Mouse (Mus musculus): ENCODE measurements around the gene Best2. TPM values are rescaled to one million over a fixed set of nuclear protein-coding genes. Genes with fewer than 3 reads are reported as not detected.

Best2 gene
- polyA plus RNA-seq, 1 experiment: 0.07 TPM

- Histone ChIP-seq H3K27ac (ENCODE audit: insufficient read depth, low read length) (no peak overlapping the region; the same call in 1 of the 2 replicates), H3K4me3 (replicated peaks; ENCODE audit: insufficient read depth, low read depth, low read length) (no peak overlapping the region), H3K27me3 (ENCODE audit: control insufficient read depth, insufficient read depth, low read length) (no peaks in the 10 kb centered on the region), H3K4me1 (ENCODE audit: control insufficient read depth, insufficient read depth, low read length) (peaks cover 5% of the 10 kb centered on the region; the same call in 1 of the 2 replicates)
- 42% methylated on average over 2 of the region's 2 CpGs for WGBS
- no peak for DNase-seq
- TF ChIP-seq POLR2A (IDR thresholded peaks at IDR 0.05; ENCODE audit: borderline replicate concordance, insufficient read depth, low read length) (no peak), CTCF (IDR thresholded peaks at IDR 0.05; ENCODE audit: borderline replicate concordance, insufficient read depth, low read depth, low read length) (no peak)
Measured at GRCm38 (mm10) chr8:84968650-84969049, 45.7 kb downstream of the Best2 start.

GRCm38 (mm10) chr8:84967532-84968304 lies 46.6 kb downstream of the Best2 start:
- H3K27ac ChIP-seq (ENCODE audit: insufficient read depth, low read length): no peak overlapping the region
- no peaks in the 10 kb centered on the region for H3K27me3 ChIP-seq (ENCODE audit: control insufficient read depth, insufficient read depth, low read length)
- TF ChIP-seq CTCF (IDR thresholded peaks at IDR 0.05; ENCODE audit: borderline replicate concordance, insufficient read depth, low read depth, low read length) (no peak), POLR2A (IDR thresholded peaks at IDR 0.05; ENCODE audit: borderline replicate concordance, insufficient read depth, low read length) (no peak)
- no peak for DNase-seq
- no peak overlapping the region for H3K4me3 ChIP-seq (replicated peaks; ENCODE audit: insufficient read depth, low read depth, low read length)
- WGBS: 90% methylated on average over 13 of the region's 13 CpGs
- H3K4me1 ChIP-seq (ENCODE audit: control insufficient read depth, insufficient read depth, low read length): peaks cover 5% of the 10 kb centered on the region; the same call in 1 of the 2 replicates

- Histone ChIP-seq H3K27ac (ENCODE audit: insufficient read depth, low read length) (no peak overlapping the region), H3K4me3 (replicated peaks; ENCODE audit: insufficient read depth, low read depth, low read length) (no peak overlapping the region), H3K4me1 (ENCODE audit: control insufficient read depth, insufficient read depth, low read length) (peaks cover 5% of the 10 kb centered on the region; the same call in 1 of the 2 replicates), H3K27me3 (ENCODE audit: control insufficient read depth, insufficient read depth, low read length) (no peaks in the 10 kb centered on the region)
- DNase-seq: no peak
- TF ChIP-seq CTCF (IDR thresholded peaks at IDR 0.05; ENCODE audit: borderline replicate concordance, insufficient read depth, low read depth, low read length): no peak
- TF ChIP-seq POLR2A (IDR thresholded peaks at IDR 0.05; ENCODE audit: borderline replicate concordance, insufficient read depth, low read length): no peak
- 75% methylated on average over 3 of the region's 3 CpGs for WGBS
Measured at GRCm38 (mm10) chr8:84966603-84967002, 47.7 kb downstream of the Best2 start.

GRCm38 (mm10) chr8:84965731-84966291 lies 48.5 kb downstream of the Best2 start:
- Histone ChIP-seq H3K4me3 (replicated peaks; ENCODE audit: insufficient read depth, low read depth, low read length) (peak overlapping the region; percentile 73), H3K4me1 (ENCODE audit: control insufficient read depth, insufficient read depth, low read length) (peaks cover 5% of the 10 kb centered on the region; the same call in 1 of the 2 replicates), H3K27ac (ENCODE audit: insufficient read depth, low read length) (peak overlapping the region; percentile 10; the same call in 1 of the 2 replicates), H3K27me3 (ENCODE audit: control insufficient read depth, insufficient read depth, low read length) (no peaks in the 10 kb centered on the region)
- under 1% methylated on average over 41 of the region's 41 CpGs for WGBS
- TF ChIP-seq POLR2A (IDR thresholded peaks at IDR 0.05; ENCODE audit: borderline replicate concordance, insufficient read depth, low read length) (peak; percentile 71; the same call in 1 of the 2 replicates), CTCF (IDR thresholded peaks at IDR 0.05; ENCODE audit: borderline replicate concordance, insufficient read depth, low read depth, low read length) (0 out of 2 replicates have a peak, but pooled peaks have one; percentile 2)
- DNase-seq: peak; percentile 91 to 95

GRCm38 (mm10) chr8:84963952-84964351 lies 50.4 kb downstream of the Best2 start:
- Histone ChIP-seq H3K4me3 (replicated peaks; ENCODE audit: insufficient read depth, low read depth, low read length) (no peak overlapping the region), H3K4me1 (ENCODE audit: control insufficient read depth, insufficient read depth, low read length) (peaks cover 3% of the 10 kb centered on the region; the same call in 1 of the 2 replicates), H3K27me3 (ENCODE audit: control insufficient read depth, insufficient read depth, low read length) (no peaks in the 10 kb centered on the region), H3K27ac (ENCODE audit: insufficient read depth, low read length) (no peak overlapping the region)
- no peak for DNase-seq
- 84% methylated on average over 4 of the region's 4 CpGs for WGBS
- TF ChIP-seq CTCF (IDR thresholded peaks at IDR 0.05; ENCODE audit: borderline replicate concordance, insufficient read depth, low read depth, low read length): no peak
- no peak for TF ChIP-seq POLR2A (IDR thresholded peaks at IDR 0.05; ENCODE audit: borderline replicate concordance, insufficient read depth, low read length)

GRCm38 (mm10) chr8:84959811-84960210 lies 54.5 kb downstream of the Best2 start:
- 81% methylated on average over 7 of the region's 7 CpGs for WGBS
- Histone ChIP-seq H3K4me3 (replicated peaks; ENCODE audit: insufficient read depth, low read depth, low read length) (no peak overlapping the region), H3K27ac (ENCODE audit: insufficient read depth, low read length) (no peak overlapping the region), H3K4me1 (ENCODE audit: control insufficient read depth, insufficient read depth, low read length) (no peaks in the 10 kb centered on the region; the same call in 1 of the 2 replicates), H3K27me3 (ENCODE audit: control insufficient read depth, insufficient read depth, low read length) (no peaks in the 10 kb centered on the region)
- TF ChIP-seq CTCF (IDR thresholded peaks at IDR 0.05; ENCODE audit: borderline replicate concordance, insufficient read depth, low read depth, low read length): no peak
- no peak for TF ChIP-seq POLR2A (IDR thresholded peaks at IDR 0.05; ENCODE audit: borderline replicate concordance, insufficient read depth, low read length)
- no peak for DNase-seq

Other genes with a start within 250 kb of the Best2 start
- gene Nfix, start 214.2 kb downstream of the Best2 start, polyA plus RNA-seq (2012; rRNA removed): 98.5 and 105 TPM in 2 replicates
- gene Dand5, start 191.7 kb downstream of the Best2 start, polyA plus RNA-seq (2012; rRNA removed): 16.1 and 16.2 TPM in 2 replicates
- gene Gadd45gip1, start 183.0 kb downstream of the Best2 start, polyA plus RNA-seq (2012; rRNA removed): 45.3 and 45.5 TPM in 2 replicates
- 117 and 120 TPM in 2 replicates for gene Rad23a, start 173.9 kb downstream of the Best2 start, polyA plus RNA-seq (2012; rRNA removed)
- gene Calr, start 167.6 kb downstream of the Best2 start, polyA plus RNA-seq (2012; rRNA removed): 343 and 394 TPM in 2 replicates
- 69.9 and 72.0 TPM in 2 replicates for gene Farsa, start 157.5 kb downstream of the Best2 start, polyA plus RNA-seq (2012; rRNA removed)
- gene Syce2, start 142.4 kb downstream of the Best2 start, polyA plus RNA-seq (2012; rRNA removed): 6.0 and 7.5 TPM in 2 replicates
- gene Gcdh, start 120.6 kb downstream of the Best2 start, polyA plus RNA-seq (2012; rRNA removed): 88.2 and 95.2 TPM in 2 replicates
- 0.31 and 0.41 TPM in 2 replicates for gene Klf1, start 112.6 kb downstream of the Best2 start, polyA plus RNA-seq (2012; rRNA removed)
- gene Dnase2a, start 106.0 kb downstream of the Best2 start, polyA plus RNA-seq (2012; rRNA removed): 9.1 and 10.5 TPM in 2 replicates
- gene Mast1, start 77.2 kb downstream of the Best2 start, polyA plus RNA-seq (2012; rRNA removed): 115 and 129 TPM in 2 replicates
- 6.8 and 7.9 TPM in 2 replicates for gene Rtbdn, start 67.5 kb downstream of the Best2 start, polyA plus RNA-seq (2012; rRNA removed)
- gene Gm49661, start 45.1 kb downstream of the Best2 start, polyA plus RNA-seq (2012; rRNA removed): not detected in 2 replicates
- gene Prdx2, start 44.9 kb downstream of the Best2 start, polyA plus RNA-seq (2012; rRNA removed): 345 and 351 TPM in 2 replicates
- 58.7 and 61.5 TPM in 2 replicates for gene Rnaseh2a, start 44.8 kb downstream of the Best2 start, polyA plus RNA-seq (2012; rRNA removed)
- 12.8 and 13.5 TPM in 2 replicates for gene Junb, start 35.8 kb downstream of the Best2 start, polyA plus RNA-seq (2012; rRNA removed)
- gene Hook2, start 23.9 kb downstream of the Best2 start, polyA plus RNA-seq (2012; rRNA removed): 14.1 and 14.2 TPM in 2 replicates
- gene Asna1, start 10.8 kb upstream of the Best2 start, polyA plus RNA-seq (2012; rRNA removed): 291 and 296 TPM in 2 replicates
- 138 and 150 TPM in 2 replicates for gene Trir, start 12.3 kb upstream of the Best2 start, polyA plus RNA-seq (2012; rRNA removed)
- 92.0 and 97.9 TPM in 2 replicates for gene Tnpo2, start 22.4 kb upstream of the Best2 start, polyA plus RNA-seq (2012; rRNA removed)
- gene Fbxw9, start 45.5 kb upstream of the Best2 start, polyA plus RNA-seq (2012; rRNA removed): 27.7 and 29.3 TPM in 2 replicates
- gene Gm5741, start 53.5 kb upstream of the Best2 start, polyA plus RNA-seq (2012; rRNA removed): 1.3 TPM in 1 of 2 replicates, not detected in the other
- 69.7 and 71.6 TPM in 2 replicates for gene Dhps, start 57.2 kb upstream of the Best2 start, polyA plus RNA-seq (2012; rRNA removed)
- 98.0 and 102 TPM in 2 replicates for gene Wdr83os, start 66.2 kb upstream of the Best2 start, polyA plus RNA-seq (2012; rRNA removed)
- gene Wdr83, start 66.8 kb upstream of the Best2 start, polyA plus RNA-seq (2012; rRNA removed): 54.4 and 54.9 TPM in 2 replicates
- 34.7 and 35.7 TPM in 2 replicates for gene Man2b1, start 68.7 kb upstream of the Best2 start, polyA plus RNA-seq (2012; rRNA removed)
- 4.5 and 4.8 TPM in 2 replicates for gene Zfp791, start 108.6 kb upstream of the Best2 start, polyA plus RNA-seq (2012; rRNA removed)
- not detected in 2 replicates for gene Cks1brt, start 137.4 kb upstream of the Best2 start, polyA plus RNA-seq (2012; rRNA removed)
- not detected in 2 replicates for gene Olfr371, start 211.5 kb upstream of the Best2 start, polyA plus RNA-seq (2012; rRNA removed)

All from cerebellum, adult 2 months (tissue).